Mouse (Mus musculus): ENCODE results near the gene Lrrfip2. TPM values are rescaled to one million over a fixed set of nuclear protein-coding genes. Genes with fewer than 3 reads are reported as not detected.

The Lrrfip2 gene
- total RNA-seq, 2 experiments from 2014 or later, result 77.9 to 138 TPM

DNA sequence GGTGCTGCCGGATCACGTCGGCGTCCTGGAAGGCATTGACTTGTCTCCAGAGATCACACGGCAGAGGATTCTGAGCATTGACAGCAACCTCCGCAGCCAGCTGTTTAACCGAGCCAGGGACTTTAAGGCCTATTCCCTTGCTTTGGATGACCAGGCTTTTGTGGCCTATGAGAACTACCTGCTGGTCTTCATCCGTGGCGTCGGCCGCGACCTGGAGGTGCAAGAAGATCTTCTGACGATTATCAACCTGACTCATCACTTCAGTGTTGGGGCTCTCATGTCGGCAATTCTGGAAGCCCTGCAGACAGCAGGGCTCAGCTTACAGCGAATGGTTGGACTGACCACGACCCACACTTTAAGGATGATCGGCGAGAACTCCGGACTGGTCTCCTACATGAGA lies 155.0 kb downstream of the Lrrfip2 start:
- ATAC-seq (ENCODE audit: poor library complexity, severe bottlenecking), result no peak

DNA sequence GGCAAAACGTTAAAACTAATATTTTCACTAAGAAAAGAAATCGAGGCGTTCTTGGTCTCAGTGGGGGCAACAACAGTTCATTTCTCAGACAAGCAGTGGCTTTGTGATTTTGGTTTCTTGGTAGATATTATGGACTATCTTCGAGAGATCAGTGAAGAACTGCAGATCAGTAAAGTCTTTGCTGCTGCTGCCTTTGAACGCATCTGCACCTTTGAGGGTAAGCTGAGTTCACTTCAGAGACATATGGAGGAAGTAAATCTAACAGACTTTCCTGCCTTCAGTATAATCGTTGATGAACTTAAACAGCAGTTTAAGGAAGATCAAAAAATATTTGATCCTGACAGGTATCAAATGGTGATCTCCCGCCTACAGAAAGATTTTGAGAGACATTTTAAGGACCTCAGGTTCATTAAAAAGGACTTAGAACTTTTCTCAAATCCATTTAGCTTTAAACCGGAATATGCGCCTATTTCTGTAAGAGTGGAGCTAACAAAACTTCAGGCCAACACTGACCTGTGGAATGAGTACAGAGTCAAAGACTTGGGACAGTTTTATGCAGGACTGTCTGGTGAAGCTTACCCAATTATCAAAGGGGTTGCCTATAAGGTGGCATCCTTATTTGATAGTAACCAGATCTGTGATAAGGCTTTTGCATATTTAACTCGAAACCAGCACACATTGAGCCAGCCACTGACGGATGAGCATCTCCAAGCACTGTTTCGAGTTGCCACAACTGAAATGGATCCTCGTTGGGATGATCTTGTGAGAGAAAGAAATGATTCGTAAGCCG lies 155.8 kb downstream of the Lrrfip2 start:
- ATAC-seq (ENCODE audit: poor library complexity, severe bottlenecking), result no peak

DNA sequence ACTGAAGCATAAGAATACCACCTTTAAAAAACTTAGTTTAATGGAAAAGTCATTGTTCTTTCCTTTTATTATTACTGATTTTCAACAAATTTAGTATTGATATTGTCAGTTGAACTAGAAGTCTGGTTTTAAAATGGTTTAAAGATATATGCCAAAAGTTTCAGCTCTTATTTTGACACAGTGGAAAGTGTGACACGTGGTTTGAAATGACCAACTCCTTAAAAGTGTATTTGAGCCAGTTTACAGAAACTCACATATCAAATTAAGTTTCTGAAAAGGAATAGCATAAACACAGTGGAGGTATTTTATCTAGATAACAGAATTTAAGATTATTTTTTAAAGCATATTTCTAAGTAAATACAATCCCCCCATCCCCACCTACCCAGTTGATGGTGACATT lies 156.6 kb downstream of the Lrrfip2 start:
- ATAC-seq (ENCODE audit: poor library complexity, severe bottlenecking), result no peak

DNA sequence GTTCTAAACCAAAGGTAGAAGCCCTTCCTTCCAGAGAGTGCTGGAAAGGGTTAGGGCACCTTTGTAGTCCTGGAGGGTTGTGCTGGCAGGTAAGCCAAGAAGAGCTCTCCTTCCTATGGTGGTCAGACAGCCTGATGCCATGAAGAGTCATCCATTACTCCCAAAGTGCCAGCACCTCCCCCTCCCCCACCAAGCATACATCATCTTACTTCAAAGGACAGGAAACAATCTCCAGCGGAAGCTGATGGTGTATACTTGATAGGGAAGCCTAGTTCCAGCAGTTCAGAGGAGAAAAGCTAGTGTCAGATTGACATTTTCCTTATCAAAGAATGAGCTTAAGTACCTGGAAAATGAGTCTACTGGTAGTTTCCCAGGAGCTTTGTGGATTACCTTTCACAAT lies 157.8 kb downstream of the Lrrfip2 start:
- no peak for ATAC-seq (ENCODE audit: poor library complexity, severe bottlenecking)

Other genes with a start within 250 kb of the Lrrfip2 start
- gene Als2cl, start 237.7 kb upstream of the Lrrfip2 start, total RNA-seq (2015), result 0.29 and 0.48 TPM in 2 replicates
- gene Als2cl, start 237.7 kb upstream of the Lrrfip2 start, total RNA-seq (2017), result 0.61 and 2.9 TPM in 2 replicates
- gene Tmie, start 237.5 kb upstream of the Lrrfip2 start, total RNA-seq (2015), result 0.05 TPM in 1 of 2 replicates, not detected in the other
- not detected in 2 replicates for gene Tmie, start 237.5 kb upstream of the Lrrfip2 start, total RNA-seq (2017)
- gene Fam240a, start 200.7 kb upstream of the Lrrfip2 start, total RNA-seq (2015), result not detected in 2 replicates
- not detected in 2 replicates for gene Fam240a, start 200.7 kb upstream of the Lrrfip2 start, total RNA-seq (2017)
- gene Tdgf1, start 171.4 kb upstream of the Lrrfip2 start, total RNA-seq (2015), result not detected in 2 replicates
- gene Tdgf1, start 171.4 kb upstream of the Lrrfip2 start, total RNA-seq (2017), result not detected in 2 replicates
- gene Lrrc2, start 166.0 kb upstream of the Lrrfip2 start, total RNA-seq (2015), result not detected in 2 replicates
- 0.04 TPM in 1 of 2 replicates, not detected in the other for gene Lrrc2, start 166.0 kb upstream of the Lrrfip2 start, total RNA-seq (2017)
- not detected in 2 replicates for gene Rtp3, start 127.0 kb upstream of the Lrrfip2 start, total RNA-seq (2015)
- gene Rtp3, start 127.0 kb upstream of the Lrrfip2 start, total RNA-seq (2017), result not detected in 2 replicates
- 1,347 and 1,763 TPM in 2 replicates for gene Ltf, start 98.3 kb upstream of the Lrrfip2 start, total RNA-seq (2015)
- gene Ltf, start 98.3 kb upstream of the Lrrfip2 start, total RNA-seq (2017), result 1,568 and 2,380 TPM in 2 replicates
- gene Ccrl2, start 60.1 kb upstream of the Lrrfip2 start, total RNA-seq (2015), result 3.7 and 8.9 TPM in 2 replicates
- 4.3 and 11.1 TPM in 2 replicates for gene Ccrl2, start 60.1 kb upstream of the Lrrfip2 start, total RNA-seq (2017)
- 22.4 and 30.9 TPM in 2 replicates for gene Mlh1, start 154.2 kb downstream of the Lrrfip2 start, total RNA-seq (2015)
- 27.3 and 38.4 TPM in 2 replicates for gene Mlh1, start 154.2 kb downstream of the Lrrfip2 start, total RNA-seq (2017)
- gene Epm2aip1, start 154.3 kb downstream of the Lrrfip2 start, total RNA-seq (2015), result 13.7 and 15.3 TPM in 2 replicates
- 12.2 and 16.1 TPM in 2 replicates for gene Epm2aip1, start 154.3 kb downstream of the Lrrfip2 start, total RNA-seq (2017)
- gene Trank1, start 194.1 kb downstream of the Lrrfip2 start, total RNA-seq (2015), result 0.07 TPM in 1 of 2 replicates, not detected in the other
- gene Trank1, start 194.1 kb downstream of the Lrrfip2 start, total RNA-seq (2017), result 0.15 TPM in 1 of 2 replicates, not detected in the other